In the genomic region with DNA sequence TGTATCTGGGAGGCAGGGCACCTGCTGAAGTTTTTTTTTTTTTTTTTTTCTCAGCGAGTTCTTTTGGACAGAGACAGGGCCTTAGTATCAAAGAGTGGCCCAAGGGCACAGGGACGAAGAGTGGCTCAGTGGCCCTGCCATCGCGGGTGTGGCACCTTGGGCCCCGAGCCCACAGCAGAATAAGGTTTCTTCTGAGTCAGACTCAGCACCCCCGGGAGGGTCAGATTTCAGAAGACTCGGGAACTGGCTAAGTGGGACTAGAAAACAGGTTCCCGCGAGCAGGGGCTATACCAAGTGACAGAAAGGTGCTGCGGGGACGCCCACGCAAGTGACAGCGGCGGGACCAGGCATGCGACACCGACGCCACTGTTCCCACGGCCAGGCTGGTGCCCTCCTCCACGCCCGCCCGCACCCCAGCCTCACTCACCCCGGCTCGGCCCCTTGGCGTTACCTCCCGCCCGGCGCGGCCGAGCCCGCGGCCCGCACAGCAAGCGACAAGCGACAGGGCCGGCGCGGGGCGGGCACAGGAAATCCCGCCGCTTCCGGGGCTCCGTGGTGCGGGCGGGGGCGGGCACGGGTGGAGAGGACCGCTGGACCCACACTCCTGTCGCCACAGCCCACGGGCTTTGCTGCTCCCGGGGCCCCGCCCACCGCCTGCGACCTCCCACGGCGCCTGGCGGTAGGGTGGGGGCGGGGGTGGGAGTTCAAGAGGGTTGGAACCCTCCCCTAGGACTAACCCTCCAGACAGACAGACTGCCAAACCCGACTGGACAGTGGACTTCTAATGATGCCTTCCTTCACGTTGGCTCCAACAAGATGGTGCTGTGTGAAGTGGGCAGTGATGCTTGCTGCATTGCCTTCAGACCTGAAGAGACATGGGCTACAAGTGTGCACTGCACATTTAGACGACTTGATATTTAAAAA, we compare ENCODE assay signal across 8 mouse cellular contexts. TPM values are rescaled to one million over a fixed set of nuclear protein-coding genes. Genes with fewer than 3 reads are reported as not detected.
DNase-seq lines count a peak whose midpoint lies in the region; ATAC-seq lines count a peak whose summit lies in the region.

Gene Zfp641, minus strand, starts transcription at position 534 of the 924 bp plus-strand sequence.

- 1% methylated on average over 56 of the region's 60 CpGs for WGBS in forebrain, embryonic 14.5 days

- H3K36me3 ChIP-seq in forebrain, embryonic 14.5 days (ENCODE audit: control insufficient read depth, insufficient read depth, low read length) = no peaks in the 10 kb centered on the region

- H3K27ac ChIP-seq in brown adipose tissue, adult 24 weeks (replicated peaks; ENCODE audit: low read depth, low read length) = no peak within 1 kb of the TSS
- H3K27ac ChIP-seq in forebrain, embryonic 14.5 days (ENCODE audit: low read depth, low read length) = no peak within 1 kb of the TSS

- peak; percentile 66 for DNase-seq in Muller cell, postnatal 12 days (ENCODE audit: inconsistent ontology term)
- peak; percentile 46 for DNase-seq in forebrain, embryonic 14.5 days (ENCODE audit: low spot score)
- DNase-seq in heart, postnatal 36 days = peak; percentile 31 to 32
- DNase-seq in layer of hippocampus, postnatal 10 days (ENCODE audit: low spot score in 2 of 2) = peak; percentile 41 to 65
- DNase-seq in lung, postnatal 10 days = peak; percentile 58
- peak; percentile 24 to 50 for DNase-seq in right cerebral cortex, postnatal 36 days (ENCODE audit: low spot score in 2 of 2)
- DNase-seq in c-Kit-positive CD71-positive TER-119-positive erythroid progenitor cells, embryonic 14.5 days (ENCODE audit: low spot score) = no peak

- peak within 1 kb of the TSS; percentile 73 for H3K4me3 ChIP-seq in brown adipose tissue, adult 24 weeks (ENCODE audit: insufficient read depth, low read depth, low read length)
- peak within 1 kb of the TSS; percentile 60 for H3K4me3 ChIP-seq in forebrain, embryonic 14.5 days (ENCODE audit: low read depth, low read length)

- H3K4me2 ChIP-seq in forebrain, embryonic 14.5 days (ENCODE audit: low read length) = peak within 1 kb of the TSS; percentile 90

- no peaks in the 10 kb centered on the region for H3K27me3 ChIP-seq in forebrain, embryonic 14.5 days (replicated peaks; ENCODE audit: control insufficient read depth, insufficient read depth, low read length)

- H3K9ac ChIP-seq in forebrain, embryonic 14.5 days (ENCODE audit: low read length) = peak within 1 kb of the TSS; percentile 80

- ATAC-seq in forebrain, embryonic 14.5 days = peak; percentile 77

- intact Hi-C loops in heart, postnatal 36 days (cut with DNase I) = no loop called here

- no peaks in the 10 kb centered on the region for H3K4me1 ChIP-seq in brown adipose tissue, adult 24 weeks (ENCODE audit: control insufficient read depth, insufficient read depth, insufficient read length, low read length)
- no peaks in the 10 kb centered on the region for H3K4me1 ChIP-seq in forebrain, embryonic 14.5 days (ENCODE audit: control insufficient read depth, insufficient read depth, low read length)

- H3K9me3 ChIP-seq in forebrain, embryonic 14.5 days (replicated peaks; ENCODE audit: control insufficient read depth, low read length) = no peaks in the 10 kb centered on the region

RNA-seq across cellular contexts. Expression of gene Zfp641, which starts in this region (rescaled TPM):
- polyA plus RNA-seq in brown adipose tissue, adult 24 weeks (2012; ENCODE audit: insufficient read depth, insufficient read length, missing spikeins) = 3.6 and 4.6 TPM in 2 replicates
- 2.8 and 3.7 TPM in 2 replicates for polyA plus RNA-seq in forebrain, embryonic 14.5 days (2014; fragmentation: Nextera tagmentation; extraction: Ambion mirVana)
- 1 to 10 TPM; 5.7 to 6.7 TPM for total RNA-seq in heart, postnatal 36 days (2021)
- total RNA-seq in layer of hippocampus, postnatal 10 days (2021) = 1 to 10 TPM; 8.2 to 8.5 TPM
